ENCODE assay signal across 21 mouse cellular contexts in the genomic region with DNA sequence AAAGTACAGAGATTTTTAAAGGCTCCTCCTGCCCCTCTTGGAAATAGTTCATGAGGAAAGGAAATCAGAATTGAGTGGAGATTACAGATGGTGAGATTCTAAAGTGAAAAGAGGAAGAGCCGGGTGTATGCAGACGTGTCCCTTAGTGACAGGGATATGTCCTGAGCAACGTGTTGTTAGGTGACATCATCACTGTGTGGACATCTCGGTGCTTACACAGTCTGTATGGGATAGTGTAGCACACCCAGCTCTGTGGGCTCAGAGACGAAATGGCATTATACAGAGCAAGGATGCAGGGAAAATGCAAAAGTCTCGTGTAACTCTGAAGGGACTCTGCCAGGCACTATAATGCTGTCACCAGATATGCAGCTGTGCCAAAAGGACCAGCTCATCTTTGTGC.
DNase-seq lines count a peak whose midpoint lies in the region; ATAC-seq and TF ChIP-seq lines count a peak whose summit lies in the region.
"Had no signal": no experiment of that assay in that cellular context is flagged by ENCODE, and none has a peak within 500 bp of the region (broad histone marks: within the 10 kb centered on the region; RNA-seq: fewer than 3 reads in every experiment).

No protein-coding gene starts in this region.

- CTCF ChIA-PET in Patski (lab: Charles Lee): interaction anchor here (1.3 to 1.6 kb wide), 2 partner anchors 11 to 15 kb away, joined by 3 to 4 read pairs; no protein-coding TSS in a partner anchor

- no peaks in the 10 kb centered on the region for H3K36me3 ChIP-seq in forebrain, embryonic 15.5 days
- H3K36me3 ChIP-seq in forebrain, embryonic 12.5 days (replicated peaks): no peaks in the 10 kb centered on the region
- H3K36me3 ChIP-seq: embryonic facial prominence, embryonic 15.5 days had no signal

- no peaks in the 10 kb centered on the region for H3K27me3 ChIP-seq in forebrain, embryonic 15.5 days
- H3K27me3 ChIP-seq in forebrain, embryonic 12.5 days: no peaks in the 10 kb centered on the region
- no peaks in the 10 kb centered on the region for H3K27me3 ChIP-seq in Patski
- H3K27me3 ChIP-seq: embryonic facial prominence, embryonic 15.5 days had no signal

- H3K4me3 ChIP-seq in forebrain, embryonic 15.5 days: no peak overlapping the region
- H3K4me3 ChIP-seq in forebrain, embryonic 12.5 days (replicated peaks): no peak overlapping the region
- H3K4me3 ChIP-seq: embryonic facial prominence, embryonic 15.5 days had no signal

- in situ Hi-C loops in Patski (cut with MboI; ENCODE audit: low pct_unique_long_range_greater_than_20kb): loop anchor here (25.0 kb wide), 1 partner anchor 770 kb away; the partner anchor contains the start of gene Naf1

- TF ChIP-seq CTCF in Patski (IDR thresholded peaks at IDR 0.05): no peak

- 79% methylated on average over 6 of the region's 6 CpGs for WGBS in forebrain, embryonic 15.5 days
- 77% methylated on average over 6 of the region's 6 CpGs for WGBS in forebrain, embryonic 12.5 days

- H3K27ac ChIP-seq in forebrain, embryonic 15.5 days (replicated peaks): no peak overlapping the region
- H3K27ac ChIP-seq in forebrain, embryonic 12.5 days: no peak overlapping the region
- H3K27ac ChIP-seq: embryonic facial prominence, embryonic 15.5 days; stomach, postnatal 0 days had no signal

- no peaks in the 10 kb centered on the region for H3K4me1 ChIP-seq in forebrain, embryonic 15.5 days
- H3K4me1 ChIP-seq in forebrain, embryonic 12.5 days: no peaks in the 10 kb centered on the region
- H3K4me1 ChIP-seq: embryonic facial prominence, embryonic 15.5 days had no signal

- H3K9me3 ChIP-seq in forebrain, embryonic 15.5 days: no peaks in the 10 kb centered on the region
- no peaks in the 10 kb centered on the region for H3K9me3 ChIP-seq in forebrain, embryonic 12.5 days
- H3K9me3 ChIP-seq: embryonic facial prominence, embryonic 15.5 days had no signal

- 0 out of 2 replicates have a peak, but pooled peaks have one; percentile 43 for ATAC-seq in forebrain, embryonic 15.5 days (replicated peaks)
- no peak for ATAC-seq in forebrain, embryonic 12.5 days (ENCODE audit: low FRiP score)
- ATAC-seq in Patski: peak; percentile 41
- peak; percentile 64 for ATAC-seq in megakaryocyte progenitor cell, adult 5-6 weeks (replicated peaks; ENCODE audit: poor library complexity)
- ATAC-seq: inflammation-experienced regulatory T-cells, adult 6 months; liver, postnatal 0 days had no signal

- H3K9ac ChIP-seq in forebrain, embryonic 15.5 days (replicated peaks): no peak overlapping the region
- H3K9ac ChIP-seq in forebrain, embryonic 12.5 days: no peak overlapping the region
- H3K9ac ChIP-seq: embryonic facial prominence, embryonic 15.5 days; liver, postnatal 0 days had no signal

- POLR2A ChIA-PET in Patski (lab: Charles Lee): interaction anchor here (0.6 kb wide), 1 partner anchor 429 kb away, joined by 3 read pairs; no protein-coding TSS in a partner anchor

- no peak overlapping the region for H3K4me2 ChIP-seq in forebrain, embryonic 15.5 days (replicated peaks)
- H3K4me2 ChIP-seq in forebrain, embryonic 12.5 days: no peak overlapping the region
- H3K4me2 ChIP-seq: embryonic facial prominence, embryonic 15.5 days had no signal

- DNase-seq in layer of hippocampus, postnatal 14 days (ENCODE audit: low spot score in 2 of 2): peak; percentile 1 to 14
- DNase-seq in layer of hippocampus, adult 18-20 months (ENCODE audit: low spot score in 2 of 2): no peak
- no peak for DNase-seq in Patski (ENCODE audit: low read depth, low spot score)
- no peak for DNase-seq in c-Kit-positive CD71-positive TER-119-positive erythroid progenitor cells, embryonic 14.5 days (ENCODE audit: low spot score)
- no peak for DNase-seq in kidney, postnatal 25 days
- DNase-seq: adrenal gland, adult 2 months; cerebellum, adult 2 months; heart, adult 18-20 months; heart, postnatal 4 days; kidney, adult 8-10 months; kidney, postnatal 36 days; liver; liver, postnatal 0 days; lung, postnatal 14 days; thymus, postnatal 25 days had no signal

Comparison
In these comparisons a context has a peak if more than half of its experiments do, and no peak if none do; other contexts are left out.
1. DNase-seq: peak in layer of hippocampus, postnatal 14 days (2 of 2); none in layer of hippocampus, adult 18-20 months (0 of 2), Patski (single experiment), c-Kit-positive CD71-positive TER-119-positive erythroid progenitor cells, embryonic 14.5 days (single experiment) and kidney, postnatal 25 days (0 of 2).